Mouse (Mus musculus): ENCODE results near the gene Rcan2. TPM values are rescaled to one million over a fixed set of nuclear protein-coding genes. Genes with fewer than 3 reads are reported as not detected.

Gene Rcan2
- total RNA-seq, 2 experiments from 2014 or later: 39.1 to 48.2 TPM

DNA sequence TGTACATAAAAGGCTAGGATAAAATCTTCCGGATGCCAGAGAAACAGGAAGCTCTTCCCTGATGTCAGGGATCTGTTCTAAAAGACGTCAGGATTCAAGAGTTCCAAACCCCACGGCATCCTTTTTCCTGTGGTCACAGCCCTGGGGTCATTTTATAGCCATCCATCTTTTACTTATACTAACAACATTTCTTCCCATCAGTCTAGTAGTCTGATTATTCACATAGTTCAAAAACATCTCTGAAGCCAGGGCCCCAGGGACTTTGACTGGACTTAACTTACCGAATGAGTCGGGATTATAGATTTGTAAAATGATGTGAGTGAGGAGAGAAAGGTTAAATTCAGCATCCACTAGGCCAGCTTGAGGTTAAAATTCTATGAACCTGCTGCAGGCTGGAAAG is 215.2 kb downstream of the Rcan2 start:
- DNase-seq: no peak

DNA sequence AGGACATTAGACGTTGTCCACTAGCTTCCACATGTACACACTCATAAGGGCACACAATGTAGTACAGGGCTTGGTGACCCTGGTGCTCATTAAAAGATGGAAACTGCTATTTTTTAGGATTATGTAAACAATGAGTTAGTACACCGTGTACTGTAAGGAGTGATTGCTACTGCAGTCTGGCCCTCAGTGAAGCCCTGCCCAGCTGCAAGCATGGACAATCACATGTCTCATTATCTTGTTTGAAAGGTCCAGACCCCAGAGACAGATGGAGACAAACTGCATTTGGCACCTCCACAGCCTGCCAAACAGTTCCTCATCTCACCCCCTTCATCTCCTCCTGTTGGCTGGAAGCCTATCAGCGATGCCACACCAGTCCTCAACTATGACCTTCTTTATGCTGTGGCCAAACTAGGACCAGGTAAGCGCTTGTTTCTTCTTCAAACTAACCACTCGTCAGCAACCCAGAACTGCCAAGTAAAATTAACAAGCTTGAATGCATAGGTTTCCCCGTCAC is 219.6 kb downstream of the Rcan2 start:
- no peak for DNase-seq

- DNase-seq: no peak
These were observed 222.7 kb downstream of the Rcan2 start for GRCm38 (mm10) chr17:44023842-44024241.

GRCm38 (mm10) chr17:44025011-44025410 is 223.9 kb downstream of the Rcan2 start:
- DNase-seq: no peak

- DNase-seq: no peak
These were observed 224.8 kb downstream of the Rcan2 start for GRCm38 (mm10) chr17:44025935-44026334.

- peak; percentile 9 for DNase-seq
These were observed 225.2 kb downstream of the Rcan2 start for GRCm38 (mm10) chr17:44026378-44026777.

DNA sequence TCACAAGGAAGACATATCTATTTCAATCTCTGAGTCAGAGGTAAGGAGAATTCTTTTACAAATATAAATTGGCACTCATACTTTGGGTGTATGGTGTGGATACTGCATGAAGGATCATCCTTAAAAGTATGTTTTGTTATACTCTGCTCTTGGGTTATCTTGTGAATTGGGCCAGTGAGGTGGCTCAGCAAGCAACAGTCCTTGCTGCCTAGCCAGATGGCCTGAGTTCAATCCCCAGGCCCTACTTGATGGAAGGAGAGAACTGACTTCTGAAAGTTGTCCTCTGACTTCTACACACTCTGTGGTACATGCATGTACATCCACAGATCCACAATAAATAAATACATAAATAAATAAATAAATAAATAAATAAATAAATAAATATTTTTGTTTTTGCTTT is 225.6 kb downstream of the Rcan2 start:
- DNase-seq: no peak

GRCm38 (mm10) chr17:44027311-44027710 is 226.2 kb downstream of the Rcan2 start:
- no peak for DNase-seq

- DNase-seq: no peak
These were observed 228.5 kb downstream of the Rcan2 start for GRCm38 (mm10) chr17:44029616-44030015.

DNA sequence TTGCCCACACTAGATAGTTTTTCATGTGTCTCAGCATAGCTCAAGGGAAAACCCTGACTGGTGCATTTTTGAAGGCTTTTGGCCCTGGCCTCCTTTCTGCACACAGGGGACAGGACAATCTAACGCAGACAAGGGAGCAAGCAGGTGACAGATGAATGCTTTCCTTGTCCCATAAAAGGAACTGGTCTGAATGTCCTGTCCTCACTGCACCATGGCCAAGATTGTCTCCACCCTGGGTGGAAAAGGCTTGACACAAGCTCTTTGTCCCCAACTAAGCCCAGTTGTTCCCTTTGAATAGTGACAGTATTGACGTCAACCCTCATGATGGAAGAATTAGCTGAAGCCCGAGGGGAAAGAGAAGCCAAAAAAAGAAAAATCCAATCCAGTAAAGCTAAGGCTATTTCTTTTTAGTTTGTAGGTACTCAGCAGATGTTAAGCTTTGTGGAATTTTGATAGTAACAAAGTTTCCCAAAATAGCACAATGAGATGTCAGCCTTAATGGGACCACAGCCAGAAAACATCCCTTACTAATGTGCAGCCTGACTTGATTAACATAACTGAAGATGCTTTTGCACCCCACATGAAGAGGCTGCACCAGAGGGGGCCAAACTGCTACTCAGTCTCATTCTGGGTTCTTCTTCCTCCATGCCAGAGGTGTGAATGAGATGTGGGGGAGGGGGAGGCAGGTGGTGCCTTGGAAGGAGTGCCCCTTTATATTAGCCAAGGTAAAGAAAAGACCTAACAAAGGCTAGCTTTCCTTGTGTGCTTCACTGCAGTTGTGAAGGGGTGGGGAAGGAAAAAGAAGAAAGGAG is 229.8 kb downstream of the Rcan2 start:
- peak; percentile 57 for DNase-seq

DNA sequence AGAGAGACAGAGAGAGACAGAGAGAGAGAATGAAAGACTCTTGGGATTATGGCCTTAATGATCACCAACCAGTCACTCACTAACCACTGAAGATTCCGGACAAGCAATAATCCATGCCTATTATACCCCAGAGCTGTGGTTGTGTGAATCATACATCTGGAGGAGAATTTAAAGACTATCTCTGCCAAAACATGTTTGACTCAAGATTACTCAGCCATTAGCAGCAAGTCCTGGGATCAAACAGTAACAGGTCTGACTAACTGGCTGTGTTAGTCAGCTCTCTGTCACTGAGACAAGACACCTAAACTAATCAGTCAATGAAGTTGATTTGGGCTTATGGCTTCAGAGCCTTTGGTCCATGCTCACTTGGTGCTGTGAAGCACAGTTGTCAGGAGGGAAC is 233.9 kb downstream of the Rcan2 start:
- no peak for DNase-seq

GRCm38 (mm10) chr17:44038656-44039055 is 237.5 kb downstream of the Rcan2 start:
- DNase-seq: no peak

GRCm38 (mm10) chr17:44040449-44040848 is 239.3 kb downstream of the Rcan2 start:
- DNase-seq: no peak

- DNase-seq: no peak
These were observed 241.2 kb downstream of the Rcan2 start for GRCm38 (mm10) chr17:44042301-44042700.

GRCm38 (mm10) chr17:44042861-44043260 is 241.7 kb downstream of the Rcan2 start:
- no peak for DNase-seq

- DNase-seq: no peak
These were observed 252.3 kb downstream of the Rcan2 start for GRCm38 (mm10) chr17:44053427-44053826.

DNA sequence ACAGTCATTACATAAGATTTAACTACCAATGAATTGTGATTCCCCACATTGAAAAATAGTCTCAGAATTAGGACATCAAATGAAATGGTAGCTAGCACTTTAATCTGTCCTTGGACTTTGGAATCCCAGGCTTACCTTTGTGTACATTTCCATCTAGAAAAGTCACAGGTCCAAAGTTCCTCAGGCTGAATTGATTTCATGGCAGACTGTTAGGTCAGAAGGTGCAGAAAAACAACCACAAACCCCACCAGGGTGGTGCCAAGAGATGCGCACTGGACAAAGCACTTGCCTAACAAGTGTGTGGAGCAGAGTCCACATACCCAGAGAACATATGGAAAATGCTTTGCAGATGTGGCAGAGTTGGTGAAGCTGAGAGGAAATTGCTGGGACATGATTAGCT is 256.0 kb downstream of the Rcan2 start:
- no peak for DNase-seq

DNA sequence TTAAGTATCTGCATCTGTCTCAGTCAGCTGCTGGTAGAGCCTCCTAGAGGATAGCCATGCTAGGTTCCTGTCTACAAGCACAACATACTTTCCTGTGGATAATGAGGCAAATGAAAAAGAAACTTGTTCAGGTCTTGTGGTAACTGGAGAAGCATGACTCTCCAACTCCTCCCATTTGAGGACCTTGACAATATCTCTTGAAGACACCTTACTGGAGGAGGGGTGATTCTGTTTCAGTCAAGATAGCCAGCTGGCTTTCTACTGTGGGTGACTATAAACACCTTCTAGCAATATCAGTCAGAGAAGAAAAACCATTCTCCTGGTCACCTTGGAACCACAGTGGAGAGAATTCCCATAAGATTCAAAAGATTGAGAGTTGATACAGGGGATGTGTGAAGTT is 257.0 kb downstream of the Rcan2 start:
- no peak for DNase-seq

GRCm38 (mm10) chr17:44060781-44061180 is 259.6 kb downstream of the Rcan2 start:
- DNase-seq: no peak

DNA sequence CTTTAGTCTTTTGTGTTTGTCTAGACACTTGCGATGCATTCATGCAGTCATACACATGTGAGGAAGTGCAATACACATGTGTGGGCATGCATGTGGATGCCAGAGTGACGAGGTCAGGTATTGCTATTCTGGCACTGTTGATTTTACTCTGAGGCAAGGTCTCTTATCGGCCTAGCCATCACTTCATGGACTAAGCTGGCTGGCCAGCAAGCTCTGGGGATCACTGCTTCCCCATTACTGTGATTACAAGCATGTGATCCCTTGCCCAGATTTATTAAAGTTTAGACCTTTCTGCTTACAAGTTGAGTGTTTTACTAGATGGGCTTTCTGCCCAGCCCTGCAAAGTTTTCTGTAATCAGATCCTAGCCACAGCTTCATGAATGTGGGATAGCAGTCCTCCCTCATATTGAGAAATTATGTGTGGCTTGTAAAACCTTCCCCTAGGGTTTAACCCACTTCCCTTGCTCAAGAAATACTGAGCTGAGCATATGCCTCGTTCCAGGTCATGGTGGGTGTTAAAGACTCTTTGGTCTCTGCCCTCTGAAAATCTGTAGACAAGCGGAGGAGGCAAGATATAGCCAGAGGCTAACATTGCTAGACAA is 260.2 kb downstream of the Rcan2 start:
- no peak for DNase-seq

DNA sequence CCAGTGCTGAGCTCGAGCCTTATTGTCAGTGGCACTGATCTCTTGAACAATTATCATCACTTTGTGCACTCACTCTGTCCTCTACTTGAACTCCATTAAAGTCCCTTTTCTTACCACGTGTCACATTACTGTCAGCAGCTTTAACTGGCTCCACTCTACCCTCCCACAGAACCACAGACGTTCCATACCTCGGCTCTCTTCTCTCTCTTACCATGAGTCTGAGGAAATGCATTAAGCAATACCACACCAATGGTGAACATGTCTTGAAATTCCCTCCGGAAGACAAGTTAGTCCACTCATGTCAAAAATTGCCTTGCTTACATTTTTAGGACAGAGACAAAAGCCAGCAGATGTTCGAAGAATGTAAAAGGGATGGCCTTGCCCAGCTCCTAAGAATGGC is 267.7 kb downstream of the Rcan2 start:
- no peak for DNase-seq

- DNase-seq: no peak
These were observed 270.5 kb downstream of the Rcan2 start for GRCm38 (mm10) chr17:44071680-44072079.

GRCm38 (mm10) chr17:44075601-44076000 is 274.4 kb downstream of the Rcan2 start:
- no peak for DNase-seq
